Mouse (Mus musculus) kidney, embryonic 14.5 days (tissue): ENCODE results near the gene Ppp1r9a. TPM values are rescaled to one million over a fixed set of nuclear protein-coding genes. Genes with fewer than 3 reads are reported as not detected.

Experiments
- ATAC-seq: fragments of 200-750 bp; cut with Nextera tagmentation; 2 replicates; pipeline ENCODE4 v1.8.0; 2017; ENCODE audit warnings: moderate number of reproducible peaks, mild to moderate bottlenecking, moderate TSS enrichment, moderate library complexity; ENCODE audit not compliant: low FRiP score, low TSS enrichment
- H3K27ac ChIP-seq: fragments of 300-500 bp; sonication (generic); 2 replicates; pipeline ENCODE4 v1.5.1; 2014; ENCODE audit warnings: low read depth, mild to moderate bottlenecking, low read length, moderate library complexity, mixed read lengths
- H3K27me3 ChIP-seq: fragments of 300-500 bp; sonication (generic); 2 replicates; pipeline ENCODE4 v1.6.1; 2014; ENCODE audit warnings: mild to moderate bottlenecking, low read length; ENCODE audit not compliant: control insufficient read depth, insufficient read depth
- H3K36me3 ChIP-seq: fragments of 300-500 bp; sonication (generic); 2 replicates; pipeline ENCODE4 v1.6.1; 2014; ENCODE audit warnings: low read length, mixed read lengths; ENCODE audit not compliant: control insufficient read depth, insufficient read depth
- H3K4me1 ChIP-seq: fragments of 300-500 bp; sonication (generic); 2 replicates; pipeline ENCODE4 v1.6.1; 2014; ENCODE audit warnings: low read length, mixed read lengths; ENCODE audit not compliant: control insufficient read depth, insufficient read depth
- H3K4me2 ChIP-seq: fragments of 300-500 bp; sonication (generic); replicated peaks from 2 replicates; pipeline ENCODE4 v1.6.1; 2014; ENCODE audit warnings: low read depth, mild to moderate bottlenecking, low read length
- H3K4me3 ChIP-seq: fragments of 300-500 bp; sonication (generic); 2 replicates; pipeline ENCODE4 v1.5.1; 2014; ENCODE audit warnings: mild to moderate bottlenecking, low read length
- H3K9ac ChIP-seq: fragments of 300-500 bp; sonication (generic); 2 replicates; pipeline ENCODE4 v1.6.1; 2014; ENCODE audit warnings: low read depth, mild to moderate bottlenecking, low read length, moderate library complexity
- H3K9me3 ChIP-seq: fragments of 300-500 bp; sonication (generic); 2 replicates; pipeline ENCODE4 v1.6.1; 2016; ENCODE audit warnings: low read length; ENCODE audit not compliant: control insufficient read depth
- WGBS: fragments of 180-500 bp; shearing (Covaris S2); extraction: QIAGEN DNeasy Blood & Tissue Kit; methylation state at CpG from one replicate; pipeline ENCODE4 v1.1.7; 2014; 5-methylcytosine and 5-hydroxymethylcytosine counted together
- polyA plus RNA-seq: library from polyadenylated mRNA; unstranded; fragments of >200 nt; fragmentation: Nextera tagmentation; extraction: Ambion mirVana; gene quantifications from 2 replicates; pipeline ENCODE4 v1.2.1, GENCODE M21; 2014

Ppp1r9a gene
- polyA plus RNA-seq, 1 experiment from 2014 or later: 28.8 TPM

- 92% methylated on average over 3 of the region's 3 CpGs for WGBS
- H3K27me3 ChIP-seq: no peaks in the 10 kb centered on the region
- no peaks in the 10 kb centered on the region for H3K9me3 ChIP-seq
- no peak overlapping the region for H3K4me2 ChIP-seq
- H3K27ac ChIP-seq: no peak overlapping the region
- no peaks in the 10 kb centered on the region for H3K36me3 ChIP-seq
- H3K4me3 ChIP-seq: no peak overlapping the region
- H3K4me1 ChIP-seq: no peaks in the 10 kb centered on the region
- H3K9ac ChIP-seq: no peak overlapping the region
- no peak for ATAC-seq
Observed at GRCm38 (mm10) chr6:5074736-5075135, 172.0 kb downstream of the Ppp1r9a start.

DNA sequence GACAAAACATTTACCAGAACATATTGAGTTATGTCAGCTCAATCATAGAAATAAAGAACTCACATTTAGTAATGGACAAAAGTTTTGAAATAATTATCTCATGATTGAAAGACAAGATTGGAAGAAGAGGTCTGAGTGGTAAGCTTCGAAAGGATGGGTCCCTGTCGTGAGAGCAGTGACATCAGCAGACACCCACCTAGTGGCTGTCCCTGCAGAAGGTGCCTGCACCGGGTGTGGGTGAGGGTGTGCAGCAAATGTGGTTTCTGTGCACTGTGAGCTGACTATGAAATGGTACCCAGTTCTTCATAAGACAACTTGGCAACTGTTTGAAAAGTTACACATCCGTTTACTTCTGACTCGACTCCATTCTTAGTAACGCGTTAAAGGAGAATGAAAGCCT lies 173.0 kb downstream of the Ppp1r9a start:
- Histone ChIP-seq H3K36me3 (no peaks in the 10 kb centered on the region), H3K27ac (no peak overlapping the region), H3K4me1 (0 out of 2 replicates have a peak, but pooled peaks cover 3% of the 10 kb centered on the region), H3K4me3 (no peak overlapping the region), H3K4me2 (no peak overlapping the region), H3K9ac (no peak overlapping the region), H3K9me3 (no peaks in the 10 kb centered on the region), H3K27me3 (no peaks in the 10 kb centered on the region)
- WGBS: 91% methylated on average over 7 of the region's 7 CpGs
- no peak for ATAC-seq

- H3K4me1 ChIP-seq: peaks cover 16% of the 10 kb centered on the region
- H3K27ac ChIP-seq: no peak overlapping the region
- H3K4me2 ChIP-seq: no peak overlapping the region
- H3K9me3 ChIP-seq: no peaks in the 10 kb centered on the region
- H3K36me3 ChIP-seq: no peaks in the 10 kb centered on the region
- no peak overlapping the region for H3K4me3 ChIP-seq
- H3K27me3 ChIP-seq: no peaks in the 10 kb centered on the region
- WGBS: 85% methylated on average over 2 of the region's 2 CpGs
- no peak for ATAC-seq
- H3K9ac ChIP-seq: no peak overlapping the region
Observed at GRCm38 (mm10) chr6:5078009-5078408, 175.3 kb downstream of the Ppp1r9a start.

- Histone ChIP-seq H3K27me3 (no peaks in the 10 kb centered on the region), H3K4me2 (no peak overlapping the region), H3K36me3 (no peaks in the 10 kb centered on the region), H3K27ac (no peak overlapping the region), H3K4me1 (peaks cover 16% of the 10 kb centered on the region), H3K9ac (no peak overlapping the region), H3K9me3 (no peaks in the 10 kb centered on the region), H3K4me3 (no peak overlapping the region)
- WGBS: 88% methylated on average over 1 of the region's 1 CpGs
- ATAC-seq: no peak
Observed at GRCm38 (mm10) chr6:5079108-5079507, 176.4 kb downstream of the Ppp1r9a start.

DNA sequence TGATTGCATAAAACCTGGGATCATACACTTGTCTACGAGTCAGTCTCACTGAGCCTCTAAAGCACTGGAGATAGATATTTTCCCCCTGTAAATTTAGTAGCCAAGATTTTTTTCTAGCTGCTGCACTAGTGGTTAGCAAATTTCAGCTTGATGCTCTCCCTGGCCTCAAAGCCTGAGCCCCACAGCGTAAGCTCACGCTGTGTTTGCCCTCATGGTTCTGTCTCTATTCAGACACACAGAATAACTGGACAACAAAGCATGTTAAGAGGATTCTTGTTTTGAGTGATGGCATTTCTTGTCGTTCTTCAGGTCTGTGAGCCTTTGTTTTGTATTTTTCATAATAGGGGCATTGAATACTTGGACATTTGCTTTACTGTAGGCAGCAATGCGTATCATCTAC lies 177.4 kb downstream of the Ppp1r9a start:
- Histone ChIP-seq H3K36me3 (no peaks in the 10 kb centered on the region), H3K27me3 (no peaks in the 10 kb centered on the region), H3K27ac (no peak overlapping the region), H3K4me1 (peaks cover 16% of the 10 kb centered on the region), H3K9me3 (no peaks in the 10 kb centered on the region), H3K9ac (no peak overlapping the region), H3K4me3 (no peak overlapping the region), H3K4me2 (no peak overlapping the region)
- 90% methylated on average over 5 of the region's 5 CpGs for WGBS
- ATAC-seq: no peak

- no peak for ATAC-seq
- peaks cover 16% of the 10 kb centered on the region for H3K4me1 ChIP-seq
Observed at GRCm38 (mm10) chr6:5080496-5080895, 177.8 kb downstream of the Ppp1r9a start.

GRCm38 (mm10) chr6:5081099-5081498 lies 178.4 kb downstream of the Ppp1r9a start:
- H3K9ac ChIP-seq: no peak overlapping the region
- WGBS: 42% methylated on average over 8 of the region's 8 CpGs
- H3K27ac ChIP-seq: no peak overlapping the region
- no peak overlapping the region for H3K4me2 ChIP-seq
- H3K27me3 ChIP-seq: no peaks in the 10 kb centered on the region
- ATAC-seq: no peak
- peaks cover 16% of the 10 kb centered on the region for H3K4me1 ChIP-seq
- H3K9me3 ChIP-seq: no peaks in the 10 kb centered on the region
- no peaks in the 10 kb centered on the region for H3K36me3 ChIP-seq
- no peak overlapping the region for H3K4me3 ChIP-seq

More at GRCm38 (mm10) chr6:5080496-5080895, 177.8 kb downstream of the Ppp1r9a start:
- Histone ChIP-seq H3K9me3 (no peaks in the 10 kb centered on the region), H3K4me2 (no peak overlapping the region), H3K9ac (no peak overlapping the region), H3K27ac (no peak overlapping the region), H3K27me3 (no peaks in the 10 kb centered on the region), H3K4me3 (no peak overlapping the region), H3K36me3 (no peaks in the 10 kb centered on the region)
- WGBS: 83% methylated on average over 5 of the region's 5 CpGs

- Histone ChIP-seq H3K4me3 (no peak overlapping the region), H3K4me2 (no peak overlapping the region), H3K36me3 (no peaks in the 10 kb centered on the region), H3K9ac (no peak overlapping the region), H3K4me1 (peaks cover 16% of the 10 kb centered on the region), H3K27me3 (no peaks in the 10 kb centered on the region), H3K27ac (peak overlapping the region; percentile 30; the same call in 1 of the 2 replicates), H3K9me3 (no peaks in the 10 kb centered on the region)
- 0 out of 2 replicates have a peak, but pooled peaks have one; percentile 24 for ATAC-seq
Observed at GRCm38 (mm10) chr6:5082144-5082543, 179.4 kb downstream of the Ppp1r9a start.

DNA sequence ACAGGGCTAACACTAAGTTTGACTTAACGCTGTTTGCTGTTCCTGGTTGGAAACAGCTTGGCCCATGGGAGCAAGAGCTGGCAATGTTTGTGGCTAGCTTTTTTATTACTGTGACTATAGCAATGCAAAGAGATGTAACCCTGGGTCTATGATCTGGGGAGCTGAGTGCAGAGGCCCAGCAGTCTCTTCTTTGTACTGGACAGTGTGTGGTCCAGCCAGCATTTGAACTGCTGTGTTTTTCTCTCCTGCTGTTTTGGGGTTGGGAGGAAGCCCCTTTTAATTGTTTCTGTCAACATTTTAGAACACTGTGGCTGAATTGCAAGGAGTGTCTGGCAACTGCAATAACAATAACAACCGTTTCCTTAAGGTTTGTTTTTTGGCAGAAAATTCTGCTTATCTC lies 180.0 kb downstream of the Ppp1r9a start:
- H3K4me3 ChIP-seq: no peak overlapping the region
- H3K4me1 ChIP-seq: peaks cover 16% of the 10 kb centered on the region
- H3K27ac ChIP-seq: peak overlapping the region; percentile 66; the same call in 1 of the 2 replicates
- no peak for ATAC-seq
- H3K9me3 ChIP-seq: no peaks in the 10 kb centered on the region
- H3K9ac ChIP-seq: no peak overlapping the region
- H3K4me2 ChIP-seq: no peak overlapping the region
- no peaks in the 10 kb centered on the region for H3K27me3 ChIP-seq
- H3K36me3 ChIP-seq: no peaks in the 10 kb centered on the region
- 45% methylated on average over 2 of the region's 2 CpGs for WGBS
